Mouse (Mus musculus): Measurements from ENCODE around the gene Ocln.

GRCm38 (mm10) chr13:100557011-100557410 lies 4.5 kb upstream of the Ocln start:
- TF ChIP-seq TAL1 (conservative IDR thresholded peaks at IDR 0.05; ENCODE audit: low read depth, low read length) = no peak
- TF ChIP-seq CTCF (IDR thresholded peaks at IDR 0.05; ENCODE audit: low read depth, low read length) = no peak
- no peak for TF ChIP-seq POLR2AphosphoS5 (IDR thresholded peaks at IDR 0.05; ENCODE audit: insufficient replicate concordance, low read depth, low read length)

Data from G1E (cell line).